Mouse (Mus musculus) olfactory bulb, adult 2 months (tissue): Measurements from ENCODE around the gene Il13ra1. TPM values are rescaled to one million over a fixed set of nuclear protein-coding genes. Genes with fewer than 3 reads are reported as not detected.

ENCODE experiments used
- H3K27ac ChIP-seq: fragments of 200-500 bp; 2 replicates; pipeline ENCODE4 v1.5.1; 2012; ENCODE audit warnings: low read depth, low read length; ENCODE audit not compliant: insufficient read depth
- H3K4me1 ChIP-seq: fragments of 200-500 bp; 2 replicates; pipeline ENCODE4 v1.6.1; 2012; ENCODE audit warnings: low read length; ENCODE audit not compliant: control insufficient read depth, insufficient read depth
- H3K4me3 ChIP-seq: fragments of 200-500 bp; 2 replicates; pipeline ENCODE4 v1.5.1; 2012; ENCODE audit warnings: mild to moderate bottlenecking, low read depth, low read length, moderate library complexity; ENCODE audit not compliant: insufficient read depth
- CTCF ChIP-seq: fragments of 200-500 bp; IDR thresholded peaks from 2 replicates; pipeline ENCODE4 v1.5.1; 2012; ENCODE audit warnings: low read depth, mild to moderate bottlenecking, low read length, moderate library complexity; ENCODE audit not compliant: insufficient read depth
- POLR2A ChIP-seq: fragments of 200-500 bp; IDR thresholded peaks from 2 replicates; pipeline ENCODE4 v1.6.1; 2012; ENCODE audit warnings: mild to moderate bottlenecking, low read depth, low read length, moderate library complexity; ENCODE audit not compliant: insufficient read depth
- WGBS: fragments of 180-500 bp; shearing (Covaris S2); methylation state at CpG from one replicate; pipeline ENCODE4 v1.1.7; 2018; 5-methylcytosine and 5-hydroxymethylcytosine counted together
- polyA plus RNA-seq: library from polyadenylated mRNA; stranded (reverse); fragments of >200 nt; gene quantifications from 2 replicates; pipeline ENCODE4 v1.2.4, GENCODE M21; 2012; ENCODE audit warnings: low replicate concordance; ENCODE audit not compliant: missing spikeins, insufficient read depth, insufficient read length

The Il13ra1 gene
- not detected in 2 replicates for polyA plus RNA-seq

DNA sequence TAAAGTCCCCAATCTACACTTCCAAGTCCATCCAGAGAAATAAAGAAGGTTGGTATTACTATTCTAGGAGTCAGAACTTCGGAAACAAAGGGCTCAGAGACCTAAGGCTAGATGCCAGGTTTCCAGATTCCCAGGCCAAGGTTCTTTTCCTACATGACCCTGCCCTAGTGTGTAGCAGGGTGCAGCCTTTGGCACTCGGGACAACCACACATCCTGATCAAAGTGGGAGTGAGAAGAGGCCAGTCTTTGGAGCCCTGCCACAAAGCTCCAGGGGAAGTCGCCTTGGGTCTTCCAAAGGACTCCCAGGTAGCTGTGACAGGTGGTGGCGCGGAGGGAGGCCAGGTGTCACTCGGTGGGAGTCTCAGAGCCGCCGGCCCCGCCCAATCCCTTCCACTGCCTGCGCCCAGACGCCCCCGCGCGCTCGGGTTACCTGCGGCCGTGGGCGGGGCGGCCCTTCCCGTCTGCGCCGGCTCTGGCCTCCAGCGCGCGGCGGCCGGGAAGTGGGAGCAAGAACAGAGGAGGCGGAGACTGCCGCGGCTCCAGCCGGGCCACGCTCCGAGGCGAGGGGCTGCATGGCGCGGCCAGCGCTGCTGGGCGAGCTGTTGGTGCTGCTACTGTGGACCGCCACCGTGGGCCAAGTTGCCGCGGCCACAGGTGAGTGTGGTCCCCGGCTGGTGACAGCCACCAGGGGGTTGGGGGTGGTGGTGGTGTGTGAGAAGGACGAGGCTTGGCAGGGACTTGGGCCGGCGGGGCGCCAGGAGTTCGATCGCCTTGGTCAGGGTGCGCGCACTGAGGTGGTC lies at the start of gene Il13ra1:
Gene Il13ra1, plus strand, starts transcription at position 489 of the 800 bp plus-strand sequence.
- 14% methylated on average over 50 of the region's 51 CpGs for WGBS
- Histone ChIP-seq H3K4me1 (peaks cover 6% of the 10 kb centered on the region), H3K4me3 (peak within 1 kb of the TSS; percentile 66), H3K27ac (no peak within 1 kb of the TSS)
- TF ChIP-seq POLR2A = no peak
- TF ChIP-seq CTCF = no peak

DNA sequence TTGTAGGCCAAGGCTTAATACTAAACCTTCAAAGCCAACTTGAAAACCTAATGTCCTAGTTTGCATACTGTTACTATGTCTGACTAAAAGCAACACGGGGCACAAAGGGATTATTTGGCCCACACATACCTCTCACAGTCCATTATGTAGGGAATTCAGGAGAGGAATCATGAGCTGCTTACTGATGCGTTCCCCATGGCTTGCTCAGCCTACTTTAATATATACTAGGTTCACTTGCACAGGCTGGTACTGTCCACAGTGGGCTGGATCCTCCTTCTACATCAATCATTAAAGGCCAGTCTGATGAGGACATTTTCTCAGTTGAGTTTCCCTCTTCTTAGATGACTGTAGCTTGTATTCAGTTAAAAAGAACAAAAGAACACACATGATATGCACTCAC lies 37.9 kb upstream of the Il13ra1 start:
- Histone ChIP-seq H3K27ac (no peak overlapping the region), H3K4me1 (no peaks in the 10 kb centered on the region), H3K4me3 (no peak overlapping the region)
- WGBS = 62% methylated on average over 2 of the region's 2 CpGs
- TF ChIP-seq CTCF (no peak), POLR2A (no peak)

DNA sequence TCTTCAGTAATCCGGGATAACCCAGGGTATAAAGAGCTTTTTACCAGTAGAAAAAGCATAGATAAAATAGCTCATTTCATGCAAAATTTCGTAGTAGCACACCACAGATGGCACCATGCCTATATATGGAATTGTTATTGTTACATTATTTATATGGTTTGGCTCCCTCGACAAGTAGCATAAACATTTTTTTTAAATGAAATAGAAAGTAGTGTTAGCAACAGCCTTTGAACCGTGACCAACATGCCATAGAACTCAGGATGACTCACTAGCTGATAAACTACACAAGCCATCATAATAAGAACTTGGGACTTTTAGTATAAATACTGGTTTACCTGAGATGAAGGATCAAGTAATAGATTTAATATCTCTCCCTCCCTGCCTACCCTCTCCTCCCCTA lies 34.7 kb upstream of the Il13ra1 start:
- Histone ChIP-seq H3K4me3 (no peak overlapping the region), H3K4me1 (no peaks in the 10 kb centered on the region), H3K27ac (no peak overlapping the region)
- WGBS = 66% methylated on average over 4 of the region's 4 CpGs
- TF ChIP-seq CTCF (no peak), POLR2A (no peak)

DNA sequence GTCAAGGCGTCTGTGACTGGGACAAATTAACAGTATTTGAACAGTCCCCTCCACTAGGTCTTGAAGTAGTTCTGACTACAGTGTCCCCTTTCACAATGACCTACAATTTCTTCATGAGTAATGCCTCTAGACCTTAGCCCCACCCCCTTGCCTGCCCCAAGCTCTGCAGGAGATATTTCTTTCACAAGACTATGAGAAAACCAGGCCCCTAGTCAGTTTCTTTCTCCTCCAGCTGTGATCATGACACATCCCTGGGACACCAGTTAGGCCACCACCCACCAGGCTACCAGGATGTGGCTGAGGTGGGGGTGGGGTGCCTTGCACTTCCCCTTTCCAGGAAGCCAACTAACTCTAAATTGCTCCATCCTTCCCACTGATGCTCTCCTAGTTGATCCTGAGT lies 29.0 kb upstream of the Il13ra1 start:
- WGBS = 82% methylated on average over 1 of the region's 1 CpGs
- Histone ChIP-seq H3K4me1 (no peaks in the 10 kb centered on the region), H3K4me3 (no peak overlapping the region), H3K27ac (no peak overlapping the region)
- no peak for TF ChIP-seq POLR2A

DNA sequence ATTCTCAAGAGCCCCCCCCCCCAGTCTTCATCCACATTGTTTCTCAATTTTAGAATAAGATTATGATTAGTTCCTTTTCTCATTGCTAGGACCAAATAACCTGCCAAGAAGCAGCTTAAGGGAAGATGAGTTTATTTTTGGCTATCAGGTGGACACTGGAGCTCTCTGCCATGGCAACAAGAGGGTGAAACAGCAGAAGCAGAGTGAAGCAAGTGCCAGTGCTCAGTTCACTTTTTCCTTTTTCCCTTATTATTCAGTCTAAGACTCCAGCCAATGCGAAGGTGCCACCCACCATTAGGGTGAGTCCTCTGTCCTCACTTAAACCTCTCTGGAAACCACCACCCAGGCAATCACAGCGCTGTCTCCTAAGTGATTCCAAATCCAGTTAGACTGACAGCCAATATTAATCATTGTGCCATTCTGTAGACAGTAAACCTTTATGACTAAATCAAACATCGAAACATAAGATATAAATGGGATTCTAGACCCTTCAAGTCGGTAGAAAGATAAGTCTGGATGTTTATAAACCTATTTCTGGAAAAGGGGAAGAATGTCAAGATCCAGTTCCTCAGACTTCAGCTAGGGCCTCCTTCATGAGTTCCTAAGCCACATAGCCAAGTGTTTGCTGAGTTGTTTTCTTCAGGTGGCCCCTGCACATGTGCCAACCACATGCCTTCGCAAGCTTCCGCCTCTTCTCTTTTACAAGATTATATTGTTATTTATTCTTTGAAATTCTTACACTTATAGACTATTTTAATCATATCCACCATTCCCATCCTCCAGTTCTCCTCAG lies 23.2 kb upstream of the Il13ra1 start:
- Histone ChIP-seq H3K4me3 (no peak overlapping the region), H3K27ac (no peak overlapping the region), H3K4me1 (no peaks in the 10 kb centered on the region)
- 90% methylated on average over 6 of the region's 6 CpGs for WGBS
- no peak for TF ChIP-seq CTCF
- no peak for TF ChIP-seq POLR2A

DNA sequence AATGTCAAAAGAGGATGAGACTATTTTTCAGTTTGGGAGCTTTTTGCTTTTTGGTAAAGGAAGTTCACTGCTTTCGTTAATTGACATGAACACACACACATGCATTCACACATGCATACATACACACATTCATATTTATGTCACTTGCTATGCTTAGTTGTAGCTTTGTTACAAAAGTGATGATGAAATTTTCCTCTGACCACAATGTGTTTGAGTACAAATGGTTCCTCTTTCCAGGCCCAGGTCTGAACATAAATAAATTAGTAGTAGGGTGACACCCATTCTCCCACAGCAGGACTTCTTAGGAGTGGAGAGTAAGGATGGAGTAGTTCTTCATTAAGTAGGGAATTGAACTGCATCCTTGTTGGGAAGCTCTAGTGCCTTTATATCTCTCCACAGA lies 11.0 kb upstream of the Il13ra1 start:
- Histone ChIP-seq H3K4me3 (no peak overlapping the region), H3K27ac (no peak overlapping the region), H3K4me1 (no peaks in the 10 kb centered on the region)
- 89% methylated on average over 1 of the region's 1 CpGs for WGBS
- TF ChIP-seq CTCF = no peak
- TF ChIP-seq POLR2A = no peak

DNA sequence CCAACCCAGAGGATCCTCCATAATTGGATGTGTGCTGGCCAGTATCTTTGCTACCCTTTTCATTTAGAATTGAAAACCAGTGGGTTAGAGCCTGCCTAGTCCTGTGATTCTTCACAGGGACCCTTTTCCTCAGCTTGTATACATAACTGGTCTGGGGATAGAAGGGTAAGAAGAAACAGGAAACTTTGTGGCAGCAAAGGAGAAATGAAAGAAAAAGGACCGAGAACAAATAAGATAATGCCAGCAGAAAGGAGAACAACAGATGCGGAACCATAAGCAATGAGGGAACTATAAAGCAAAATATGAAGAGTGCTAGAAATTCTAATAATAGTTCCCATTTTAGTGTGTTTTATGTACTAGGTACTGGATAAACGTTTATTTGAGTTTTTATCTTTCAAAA lies 10.6 kb upstream of the Il13ra1 start:
- WGBS = 81% methylated on average over 3 of the region's 3 CpGs

DNA sequence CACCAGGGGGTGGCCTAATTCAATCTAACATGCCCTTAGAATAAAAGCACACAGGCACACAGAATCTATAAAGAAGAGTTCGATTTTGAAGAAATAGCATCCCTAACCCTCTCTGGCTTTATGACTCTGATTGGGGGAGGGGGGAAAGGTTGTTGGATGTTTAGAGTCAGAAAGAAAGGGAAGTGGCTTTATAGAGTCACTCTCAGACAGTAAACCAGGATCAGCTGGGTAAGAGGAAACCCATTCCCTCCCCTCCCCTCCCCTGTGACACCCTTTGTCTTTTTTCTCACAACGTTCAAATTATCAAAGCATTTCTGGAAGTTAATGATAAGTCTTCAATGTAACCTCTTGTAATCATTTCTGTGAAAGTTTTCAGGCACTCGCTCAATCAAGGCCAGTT lies 3.3 kb upstream of the Il13ra1 start:
- H3K27ac ChIP-seq = no peak overlapping the region
- WGBS = 36% methylated on average over 3 of the region's 3 CpGs
- no peak overlapping the region for H3K4me3 ChIP-seq
- TF ChIP-seq CTCF (no peak), POLR2A (no peak)
- peaks cover 6% of the 10 kb centered on the region for H3K4me1 ChIP-seq

More for the DNA sequence above, 10.6 kb upstream of the Il13ra1 start:
- Histone ChIP-seq H3K27ac (no peak overlapping the region), H3K4me1 (no peaks in the 10 kb centered on the region), H3K4me3 (no peak overlapping the region)
- TF ChIP-seq CTCF (no peak), POLR2A (no peak)

DNA sequence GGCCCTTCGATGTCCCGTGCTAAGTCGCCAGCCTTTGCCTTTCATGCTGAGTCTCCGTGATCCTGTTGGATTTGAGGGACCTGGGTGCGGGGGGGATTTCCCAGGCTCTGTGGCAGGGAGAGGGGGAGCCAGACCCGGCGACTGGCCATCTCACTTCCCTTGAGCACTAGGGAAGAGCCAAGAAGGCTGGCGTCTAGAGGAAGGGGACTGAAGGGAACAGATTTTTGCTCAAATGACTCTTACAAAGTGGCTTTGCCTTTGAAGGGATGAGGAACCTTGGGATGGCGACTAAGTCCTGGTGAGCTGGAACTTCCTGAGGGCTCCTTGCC lies 476 bp downstream of the Il13ra1 start:
- TF ChIP-seq CTCF (no peak), POLR2A (no peak)
- H3K4me1 ChIP-seq = peaks cover 6% of the 10 kb centered on the region
- WGBS = 23% methylated on average over 9 of the region's 9 CpGs
- H3K4me3 ChIP-seq = peak overlapping the region; percentile 66
- no peak overlapping the region for H3K27ac ChIP-seq
